Mouse (Mus musculus) liver, postnatal 0 days (tissue): ENCODE data around the gene Apba1. TPM values are rescaled to one million over a fixed set of nuclear protein-coding genes. Genes with fewer than 3 reads are reported as not detected.

ENCODE experiments used
- ATAC-seq: fragments of 200-750 bp; cut with Nextera tagmentation; 2 replicates; pipeline ENCODE4 v1.8.0; 2017; ENCODE audit warnings: mild to moderate bottlenecking, moderate library complexity
- DNase-seq: peaks from one replicate; pipeline ENCODE4 v3.0.0-alpha.2; 2016
- H3K27ac ChIP-seq: fragments of 300-500 bp; sonication (generic); 2 replicates; pipeline ENCODE4 v1.5.1; 2014; ENCODE audit warnings: antibody characterized with exemption, moderate library complexity, mild to moderate bottlenecking, low read depth
- H3K27me3 ChIP-seq: fragments of 300-500 bp; sonication (generic); 2 replicates; pipeline ENCODE4 v1.6.1; 2014; ENCODE audit warnings: low read length, control low read depth, mixed read lengths; ENCODE audit not compliant: insufficient read depth
- H3K36me3 ChIP-seq: fragments of 300-500 bp; sonication (generic); replicated peaks from 2 replicates; pipeline ENCODE4 v1.6.1; 2014; ENCODE audit warnings: mild to moderate bottlenecking, control low read depth, low read length, moderate library complexity, mixed read lengths; ENCODE audit not compliant: insufficient read depth
- H3K4me1 ChIP-seq: fragments of 300-500 bp; sonication (generic); 2 replicates; pipeline ENCODE4 v1.6.1; 2014; ENCODE audit warnings: antibody characterized with exemption, mild to moderate bottlenecking, control low read depth; ENCODE audit not compliant: insufficient read depth
- H3K4me2 ChIP-seq: fragments of 300-500 bp; sonication (generic); 2 replicates; pipeline ENCODE4 v1.6.1; 2014; ENCODE audit warnings: low read depth, mild to moderate bottlenecking, low read length, moderate library complexity, mixed read lengths
- H3K4me3 ChIP-seq: fragments of 300-500 bp; sonication (generic); 2 replicates; pipeline ENCODE4 v1.5.1; 2014; ENCODE audit warnings: low read depth, low read length
- H3K9ac ChIP-seq: fragments of 300-500 bp; sonication (generic); replicated peaks from 2 replicates; pipeline ENCODE4 v1.6.1; 2014; ENCODE audit warnings: mild to moderate bottlenecking, moderate library complexity
- H3K9me3 ChIP-seq: fragments of 300-500 bp; sonication (generic); 2 replicates; pipeline ENCODE4 v1.6.1; 2016; ENCODE audit warnings: mild to moderate bottlenecking, control low read depth, low read length, mixed read lengths
- CTCF ChIP-seq: sonication (generic); IDR thresholded peaks from 2 replicates; pipeline ENCODE4 v1.5.1; 2016; ENCODE audit warnings: antibody characterized with exemption, low read depth
- EP300 ChIP-seq: IDR thresholded peaks from 2 replicates; pipeline ENCODE4 v1.6.1; 2016; ENCODE audit warnings: antibody characterized with exemption, low read depth, mild to moderate bottlenecking
- WGBS: fragments of 180-500 bp; shearing (Covaris S2); extraction: QIAGEN DNeasy Blood & Tissue Kit; methylation state at CpG from one replicate; pipeline ENCODE4 v1.1.7; 2014; ENCODE audit not compliant: insufficient replicate concordance; 5-methylcytosine and 5-hydroxymethylcytosine counted together
- polyA plus RNA-seq: library from polyadenylated mRNA; unstranded; fragments of >200 nt; fragmentation: Nextera tagmentation; extraction: Ambion mirVana; gene quantifications from 2 replicates; pipeline ENCODE4 v1.2.1, GENCODE M21; 2015

The Apba1 gene
- polyA plus RNA-seq, 1 experiment from 2014 or later: 0.07 TPM

GRCm38 (mm10) chr19:23968125-23968861, 209.6 kb downstream of the Apba1 start:
- no peak overlapping the region for H3K4me2 ChIP-seq
- H3K4me3 ChIP-seq: no peak overlapping the region
- ATAC-seq: no peak
- H3K4me1 ChIP-seq: no peaks in the 10 kb centered on the region
- H3K9ac ChIP-seq: no peak overlapping the region
- H3K27ac ChIP-seq: no peak overlapping the region
- no peak for TF ChIP-seq EP300
- no peak for TF ChIP-seq CTCF
- H3K36me3 ChIP-seq: no peaks in the 10 kb centered on the region
- no peak for DNase-seq
- WGBS: 62% methylated on average over 5 of the region's 5 CpGs
- H3K27me3 ChIP-seq: no peaks in the 10 kb centered on the region
- H3K9me3 ChIP-seq: no peaks in the 10 kb centered on the region

DNA sequence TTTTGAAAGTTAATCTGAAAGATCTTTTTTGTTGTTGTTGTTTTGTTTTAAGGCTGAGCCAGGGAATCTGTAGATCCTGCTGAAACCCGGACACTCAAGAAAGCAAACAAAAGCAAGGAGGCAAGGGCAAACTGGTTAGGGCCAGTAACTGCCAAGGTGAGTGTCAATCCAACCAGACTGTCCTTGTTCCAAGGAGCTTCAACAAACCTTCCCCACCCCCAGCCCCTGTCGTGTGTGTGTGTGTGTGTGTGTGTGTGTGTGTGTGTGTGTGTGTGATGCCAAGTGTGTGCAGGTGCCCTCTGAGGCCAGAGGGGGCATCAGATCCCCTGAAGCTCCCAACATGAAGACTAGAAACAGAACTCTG, 210.2 kb downstream of the Apba1 start:
- Histone ChIP-seq H3K4me2 (no peak overlapping the region), H3K36me3 (no peaks in the 10 kb centered on the region), H3K4me3 (no peak overlapping the region), H3K9me3 (no peaks in the 10 kb centered on the region), H3K27ac (no peak overlapping the region), H3K27me3 (no peaks in the 10 kb centered on the region), H3K9ac (no peak overlapping the region), H3K4me1 (no peaks in the 10 kb centered on the region)
- TF ChIP-seq EP300: no peak
- TF ChIP-seq CTCF: no peak
- ATAC-seq: no peak
- 59% methylated on average over 2 of the region's 2 CpGs for WGBS
- no peak for DNase-seq

GRCm38 (mm10) chr19:23970374-23970773, 211.7 kb downstream of the Apba1 start:
- 93% methylated on average over 3 of the region's 3 CpGs for WGBS
- no peaks in the 10 kb centered on the region for H3K4me1 ChIP-seq
- H3K4me3 ChIP-seq: no peak overlapping the region
- no peak overlapping the region for H3K27ac ChIP-seq
- DNase-seq: no peak
- no peaks in the 10 kb centered on the region for H3K36me3 ChIP-seq
- no peak for TF ChIP-seq EP300
- TF ChIP-seq CTCF: no peak
- no peak overlapping the region for H3K4me2 ChIP-seq
- no peak overlapping the region for H3K9ac ChIP-seq
- no peaks in the 10 kb centered on the region for H3K27me3 ChIP-seq
- no peak for ATAC-seq
- no peaks in the 10 kb centered on the region for H3K9me3 ChIP-seq

- Histone ChIP-seq H3K27ac (no peak overlapping the region), H3K4me1 (no peaks in the 10 kb centered on the region), H3K9me3 (no peaks in the 10 kb centered on the region), H3K36me3 (no peaks in the 10 kb centered on the region), H3K4me3 (no peak overlapping the region), H3K9ac (no peak overlapping the region), H3K4me2 (no peak overlapping the region), H3K27me3 (no peaks in the 10 kb centered on the region)
- TF ChIP-seq EP300: no peak
- TF ChIP-seq CTCF: no peak
- no peak for ATAC-seq
- DNase-seq: no peak
- 89% methylated on average over 7 of the region's 7 CpGs for WGBS
These were observed 212.7 kb downstream of the Apba1 start for GRCm38 (mm10) chr19:23971391-23971790.

DNA sequence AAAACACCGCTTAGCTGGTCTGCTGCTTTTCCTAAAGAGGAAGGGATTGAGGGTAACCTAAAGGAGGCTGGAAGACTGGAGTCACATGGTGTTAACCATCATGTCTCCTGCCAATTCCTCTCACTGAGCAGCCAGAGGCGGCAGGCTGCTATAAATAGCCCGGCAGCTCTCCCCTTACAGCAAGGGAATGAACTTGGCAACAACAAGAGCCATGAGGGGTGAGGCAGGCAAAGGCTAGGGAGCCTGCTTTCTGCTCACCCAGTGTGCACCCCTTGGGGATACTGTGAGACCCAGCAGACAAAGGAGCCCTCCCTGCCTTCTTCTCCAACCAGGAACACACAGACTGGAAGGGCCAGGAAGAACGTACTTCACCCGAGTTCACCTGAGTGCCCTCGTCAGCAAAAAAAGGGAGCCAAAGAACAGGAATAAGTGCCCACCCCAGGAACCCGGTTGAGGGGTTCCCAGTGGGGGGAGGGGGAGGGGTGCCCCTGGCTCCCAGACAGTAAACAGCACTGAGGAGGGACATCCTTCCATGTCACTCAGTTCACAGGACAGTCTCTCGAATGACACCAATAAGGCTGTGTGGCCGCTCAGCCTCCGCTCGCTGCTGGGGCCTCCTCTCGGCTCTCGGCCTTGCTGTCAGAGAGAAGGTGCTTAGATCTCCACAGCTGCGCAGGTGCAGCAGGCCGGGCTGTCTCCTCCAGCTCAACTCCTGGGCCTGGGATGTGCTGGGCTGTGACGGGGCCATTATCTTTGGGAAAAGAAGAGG, 214.4 kb downstream of the Apba1 start:
- WGBS: 70% methylated on average over 16 of the region's 16 CpGs
- TF ChIP-seq CTCF (no peak), EP300 (no peak)
- no peak overlapping the region for H3K9ac ChIP-seq
- no peak for DNase-seq
- no peaks in the 10 kb centered on the region for H3K36me3 ChIP-seq
- H3K27me3 ChIP-seq: no peaks in the 10 kb centered on the region
- no peak overlapping the region for H3K27ac ChIP-seq
- H3K4me3 ChIP-seq: no peak overlapping the region
- H3K9me3 ChIP-seq: no peaks in the 10 kb centered on the region
- H3K4me2 ChIP-seq: no peak overlapping the region
- ATAC-seq: no peak
- no peaks in the 10 kb centered on the region for H3K4me1 ChIP-seq

DNA sequence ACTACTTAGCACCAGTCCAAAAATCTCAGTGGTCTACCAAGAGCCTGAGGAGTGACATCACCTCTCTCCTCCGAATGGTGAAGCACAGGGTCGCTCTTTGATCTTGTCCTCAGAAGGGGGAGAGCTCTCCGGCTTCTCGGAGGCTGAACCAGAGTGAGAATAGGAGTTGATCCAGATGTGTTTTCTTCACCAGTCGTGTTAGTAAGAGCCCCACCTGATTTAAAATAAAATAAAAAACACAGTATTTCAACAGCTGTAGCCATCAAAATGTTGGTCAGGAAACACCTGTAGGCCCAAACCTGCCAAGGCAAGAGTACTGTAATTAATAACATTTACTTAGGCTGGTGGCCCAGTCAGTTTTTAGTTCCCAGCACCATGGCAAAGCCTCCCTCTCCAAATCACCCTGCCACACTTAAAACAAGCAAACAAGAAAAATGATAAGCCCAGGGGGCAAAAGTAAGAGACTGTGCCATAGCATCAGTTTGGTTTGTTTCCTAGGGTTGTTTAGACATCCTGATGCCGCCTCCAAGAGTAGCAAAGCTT, 219.3 kb downstream of the Apba1 start:
- no peak overlapping the region for H3K9ac ChIP-seq
- TF ChIP-seq CTCF (no peak), EP300 (no peak)
- no peak overlapping the region for H3K4me3 ChIP-seq
- 67% methylated on average over 6 of the region's 6 CpGs for WGBS
- ATAC-seq (no peak), DNase-seq (no peak)
- no peaks in the 10 kb centered on the region for H3K9me3 ChIP-seq
- no peaks in the 10 kb centered on the region for H3K27me3 ChIP-seq
- no peak overlapping the region for H3K4me2 ChIP-seq
- no peaks in the 10 kb centered on the region for H3K36me3 ChIP-seq
- no peak overlapping the region for H3K27ac ChIP-seq
- no peaks in the 10 kb centered on the region for H3K4me1 ChIP-seq
